Mouse (Mus musculus) ES-CJ7 (cell line): Measurements from ENCODE around the gene Fbrsl1.
A peak's percentile ranks its signal among the peaks of the same experiment; 100 is the strongest.

ENCODE experiments used
- DNase-seq: peaks from one replicate; pipeline ENCODE4 v3.0.0; 2011; ENCODE audit warnings: low read depth, low spot score

The Fbrsl1 gene

GRCm38 (mm10) chr5:110415806-110416700 lies 32.2 kb downstream of the Fbrsl1 start:
- no peak for DNase-seq

- DNase-seq: no peak
These were observed 33.3 kb downstream of the Fbrsl1 start for GRCm38 (mm10) chr5:110415022-110415421.

DNA sequence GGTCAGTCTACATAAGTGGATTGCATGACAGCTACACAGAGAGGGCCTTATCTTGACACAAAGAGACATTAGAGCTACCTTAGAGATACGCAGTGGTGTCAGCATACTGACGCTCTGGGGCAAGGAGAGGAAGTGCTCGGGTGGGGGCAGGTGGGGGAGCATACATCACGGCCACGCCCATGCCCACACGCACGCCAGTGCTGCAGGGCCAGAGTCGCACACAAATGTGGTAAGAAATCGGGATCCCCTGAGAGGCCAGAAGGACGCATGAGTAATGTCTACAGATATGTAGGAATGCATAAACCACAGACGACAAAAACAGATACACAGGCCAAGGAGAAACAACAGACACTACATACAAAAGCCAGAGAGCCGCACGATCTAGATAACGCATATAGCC lies 35.3 kb downstream of the Fbrsl1 start:
- no peak for DNase-seq

DNA sequence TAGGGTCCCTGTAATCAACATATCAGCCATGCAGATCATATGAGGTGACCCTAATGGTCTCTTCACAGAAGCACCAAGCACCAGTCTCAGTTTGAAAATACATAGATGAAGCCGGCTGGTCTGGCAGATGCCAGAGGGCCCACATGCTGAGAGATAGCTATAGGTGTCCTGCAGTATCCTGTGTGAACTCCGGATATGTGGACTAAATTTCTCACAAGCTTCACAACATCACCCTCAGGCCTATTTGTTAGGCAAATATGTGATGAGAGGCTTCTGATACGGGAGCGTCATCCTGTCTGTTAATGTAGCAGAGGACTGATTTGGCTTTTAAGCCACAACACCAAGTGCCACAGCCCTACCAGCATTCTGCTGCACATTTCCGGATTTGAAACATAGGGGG lies 37.9 kb downstream of the Fbrsl1 start:
- DNase-seq: no peak

DNA sequence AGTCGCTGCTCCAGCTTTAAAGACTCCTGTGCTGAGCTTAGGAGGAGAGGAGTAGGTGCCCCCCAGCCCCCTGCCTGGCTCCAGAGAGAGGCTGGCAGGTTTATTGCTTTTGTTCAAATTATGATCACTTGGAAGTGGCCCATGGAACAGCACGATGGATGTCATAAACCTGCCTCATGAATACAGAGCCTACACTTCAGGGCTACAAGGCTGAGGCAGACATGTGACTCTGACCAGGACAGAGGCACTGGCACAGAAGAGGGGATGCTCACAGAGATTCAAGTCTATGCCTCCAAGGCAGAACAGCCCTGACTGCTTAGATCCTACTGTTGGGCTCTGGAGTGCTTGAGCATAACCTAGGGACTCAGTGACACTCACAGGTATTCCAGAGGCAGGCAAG lies 39.3 kb downstream of the Fbrsl1 start:
- no peak for DNase-seq

DNA sequence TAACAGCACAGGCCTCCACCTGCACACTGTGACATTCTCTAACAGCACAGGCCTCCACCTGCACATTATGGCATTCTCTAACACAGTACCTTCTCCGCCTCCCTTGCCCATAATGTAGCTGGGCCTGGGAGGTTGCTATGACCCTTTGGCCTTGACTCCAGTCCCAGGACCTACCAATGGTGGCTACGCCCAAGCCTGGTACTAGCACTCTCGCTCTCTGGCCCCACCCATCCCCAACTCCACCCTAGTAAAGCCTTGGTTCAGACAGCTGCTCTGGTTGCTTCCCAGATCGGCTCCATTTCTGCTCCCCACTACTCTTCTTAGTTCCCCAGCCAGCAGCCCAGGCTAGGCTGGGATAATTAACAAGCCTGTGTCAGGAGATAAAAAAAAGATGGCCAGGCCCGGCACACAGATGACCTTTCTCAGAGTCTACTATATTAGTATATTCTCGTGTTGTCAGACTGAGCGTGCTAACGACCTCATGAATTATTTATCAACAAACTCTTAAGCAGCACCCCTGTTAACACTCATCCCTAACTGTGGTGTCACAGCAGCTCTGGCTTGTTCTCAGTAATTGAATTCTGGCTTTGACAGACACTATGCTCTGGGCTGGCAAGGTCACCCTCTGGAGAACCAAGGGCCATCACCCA lies 42.1 kb downstream of the Fbrsl1 start:
- peak; percentile 85 for DNase-seq

DNA sequence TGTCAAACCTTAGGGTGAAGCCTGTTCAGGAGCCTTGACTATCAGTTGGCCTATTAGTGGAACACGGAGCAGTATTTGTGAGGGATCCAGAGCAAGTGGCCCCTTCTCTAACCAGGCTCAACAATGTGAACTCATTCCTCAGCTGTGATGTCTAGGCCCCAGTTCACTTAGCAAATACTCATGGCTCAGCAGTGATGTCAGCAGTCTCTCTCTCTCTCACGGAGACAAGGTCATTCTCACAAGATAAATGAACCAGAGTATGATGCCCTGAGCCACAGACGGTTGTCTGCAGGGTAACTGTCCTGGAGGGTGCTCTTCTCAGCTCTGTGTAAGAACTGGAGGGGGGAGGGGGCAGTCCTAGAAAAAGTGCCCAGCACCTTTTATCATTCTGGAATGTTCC lies 44.4 kb downstream of the Fbrsl1 start:
- DNase-seq: no peak

GRCm38 (mm10) chr5:110402557-110402956 lies 45.7 kb downstream of the Fbrsl1 start:
- DNase-seq: no peak

DNA sequence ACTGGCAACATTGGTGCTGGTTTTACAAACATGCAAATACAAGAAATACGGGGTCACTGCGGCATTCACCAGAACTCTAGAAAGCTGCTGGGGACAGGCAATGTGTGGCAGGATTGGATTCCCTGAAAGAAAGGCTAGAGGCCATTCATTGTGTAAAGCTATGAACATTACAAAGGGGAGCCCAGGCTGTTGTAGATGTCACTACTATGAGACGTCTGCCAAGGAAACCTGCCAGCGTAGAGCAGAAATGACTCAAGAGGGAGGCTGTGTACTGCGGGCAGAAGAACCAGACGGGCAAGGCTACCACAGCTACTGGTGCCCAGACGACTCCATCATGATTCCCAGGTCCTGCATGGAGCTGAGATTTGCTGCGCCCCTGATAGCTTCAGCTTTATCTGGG lies 47.2 kb downstream of the Fbrsl1 start:
- no peak for DNase-seq

DNA sequence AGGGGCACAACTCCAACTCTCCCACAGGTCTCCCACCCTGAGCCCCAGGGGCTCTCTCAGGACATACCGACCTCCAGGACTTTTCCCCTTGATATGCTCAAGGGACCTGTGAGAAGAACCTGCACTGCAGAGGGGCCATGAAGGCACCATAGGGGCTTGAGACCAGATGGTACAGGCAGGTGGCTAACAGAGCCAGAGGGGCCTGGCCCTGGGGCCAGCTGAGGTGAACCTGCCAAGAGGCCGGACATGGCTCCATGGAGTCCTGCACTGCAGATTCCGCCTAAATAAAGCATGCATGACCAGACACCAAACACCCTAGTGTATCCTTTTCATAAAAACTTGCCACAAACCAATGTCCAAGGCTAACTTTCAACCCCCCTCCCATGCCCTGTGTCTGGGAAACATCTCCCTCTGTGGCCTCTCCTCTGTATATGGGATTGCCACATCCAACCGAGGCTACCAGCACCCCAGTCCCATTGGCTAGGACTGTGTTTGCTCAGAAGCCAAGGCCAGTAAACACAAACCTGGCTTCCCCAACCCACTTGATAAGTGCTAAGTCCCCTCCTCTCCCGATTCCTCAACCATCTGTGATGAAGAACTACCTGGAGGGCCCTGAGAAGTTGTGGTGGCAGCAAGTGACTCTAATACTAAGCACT lies 53.2 kb downstream of the Fbrsl1 start:
- DNase-seq: no peak

DNA sequence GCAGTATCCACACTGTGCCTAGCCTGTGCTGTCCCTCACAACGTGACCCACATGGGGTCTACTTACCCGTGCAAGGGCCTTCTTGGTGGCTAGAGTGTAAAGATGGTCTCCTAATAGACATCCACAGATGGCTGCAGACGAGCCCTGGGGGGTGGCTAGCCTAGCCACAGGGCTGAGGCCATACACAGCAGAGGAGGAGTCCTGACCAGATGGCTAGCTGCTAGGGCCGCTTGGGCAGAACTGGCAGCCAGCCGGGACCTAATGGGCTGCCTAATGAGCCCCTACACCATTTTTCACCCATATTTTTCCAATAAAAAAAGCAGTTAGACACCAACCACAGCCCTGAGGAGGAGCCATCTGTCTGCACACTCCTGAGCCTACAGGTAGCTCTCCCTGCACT lies 55.6 kb downstream of the Fbrsl1 start:
- DNase-seq: no peak

DNA sequence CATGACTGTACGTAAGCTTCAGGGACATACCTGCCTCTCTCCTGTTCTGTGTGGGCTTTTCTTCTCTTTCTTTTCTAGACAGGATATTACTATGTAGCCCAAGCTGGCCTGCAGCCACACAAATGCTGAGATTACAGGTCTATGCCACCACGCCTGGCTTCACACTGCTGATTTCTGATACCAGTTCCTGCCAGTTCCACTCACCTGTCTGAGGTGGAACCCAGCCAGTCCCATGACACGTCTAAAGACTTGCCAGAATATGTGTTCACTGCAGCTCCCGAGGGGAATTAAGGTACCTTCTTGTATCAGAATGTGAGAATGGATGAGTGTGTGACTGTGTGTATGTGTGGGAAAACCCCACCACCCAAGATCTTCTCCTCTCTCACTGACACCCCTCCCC lies 57.7 kb downstream of the Fbrsl1 start:
- no peak for DNase-seq

GRCm38 (mm10) chr5:110387332-110387731 lies 61.0 kb downstream of the Fbrsl1 start:
- DNase-seq: no peak

DNA sequence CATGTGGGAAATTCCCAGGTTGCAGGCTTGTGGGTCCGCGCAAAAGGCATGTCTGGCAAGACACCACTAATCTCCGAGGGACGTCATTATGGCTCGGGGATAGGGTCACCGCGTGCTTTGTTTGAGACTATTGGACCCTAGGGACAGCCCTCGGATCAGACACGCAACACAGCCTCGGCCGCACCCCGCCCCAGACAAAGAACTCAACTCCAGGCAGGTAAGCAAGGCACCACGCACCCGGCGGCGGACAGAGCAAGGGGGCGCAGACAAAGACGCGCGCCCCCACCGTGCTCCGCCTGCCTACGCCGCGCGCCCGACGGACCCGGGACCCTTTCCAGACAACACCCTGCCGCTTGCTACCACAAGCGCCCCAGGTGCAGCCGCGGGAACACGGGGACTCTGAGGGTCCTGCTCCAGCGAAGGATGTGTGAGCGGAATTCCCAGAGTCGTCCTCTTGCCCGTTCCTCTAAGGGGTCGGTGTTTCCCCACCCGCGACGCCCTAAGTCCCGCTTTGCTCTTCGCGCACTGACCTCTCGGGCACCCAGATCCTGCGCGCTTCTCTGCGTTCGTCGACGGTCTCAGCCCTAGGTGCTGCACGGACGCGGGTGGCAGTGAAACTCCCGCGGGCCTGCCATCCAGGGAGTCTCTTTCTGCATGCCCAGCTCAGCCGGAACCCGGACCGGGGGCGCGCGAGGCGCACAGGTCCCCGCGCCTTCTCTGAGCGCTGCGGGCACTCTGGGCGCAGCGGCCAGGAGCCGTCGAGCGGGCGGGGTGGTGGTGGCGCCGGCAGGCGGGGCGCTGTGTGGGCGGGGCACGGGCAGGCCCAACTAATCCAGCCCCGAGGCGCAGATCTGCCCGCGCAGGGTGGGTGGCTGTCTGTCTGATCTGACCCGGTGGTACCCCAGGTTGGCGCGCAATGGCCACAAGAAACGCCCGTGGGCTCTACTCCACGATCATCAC lies 61.7 kb downstream of the Fbrsl1 start:
- DNase-seq: peak; percentile 42

DNA sequence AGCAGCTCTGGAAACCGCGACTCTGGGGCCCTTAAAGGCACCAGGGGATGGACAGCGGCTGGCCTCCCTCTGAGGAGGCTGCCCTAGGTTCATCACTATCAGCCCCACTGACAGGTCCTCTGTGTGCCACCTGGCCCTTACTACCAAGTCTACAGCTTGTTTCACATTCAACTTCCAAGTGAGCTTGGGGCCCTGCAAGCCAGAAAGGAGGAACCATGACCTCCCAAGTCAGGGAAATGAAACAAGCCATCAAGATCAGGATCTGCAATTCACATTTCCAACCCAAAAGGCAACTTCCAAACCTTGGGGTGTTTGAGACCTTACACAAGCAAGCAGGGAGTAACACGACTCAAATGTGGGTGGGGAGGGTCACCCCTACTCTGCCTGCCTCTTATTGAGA lies 63.0 kb downstream of the Fbrsl1 start:
- no peak for DNase-seq

GRCm38 (mm10) chr5:110384491-110384890 lies 63.8 kb downstream of the Fbrsl1 start:
- no peak for DNase-seq

GRCm38 (mm10) chr5:110379823-110380222 lies 68.5 kb downstream of the Fbrsl1 start:
- DNase-seq: no peak

GRCm38 (mm10) chr5:110379086-110379485 lies 69.2 kb downstream of the Fbrsl1 start:
- no peak for DNase-seq

- peak; percentile 87 for DNase-seq
These were observed 70.1 kb downstream of the Fbrsl1 start for GRCm38 (mm10) chr5:110378181-110378583.

GRCm38 (mm10) chr5:110376802-110377433 lies 71.4 kb downstream of the Fbrsl1 start:
- peak; percentile 83 for DNase-seq
